Mouse (Mus musculus): ENCODE measurements at regions not wholly inside any gene's neighbourhood (a gene's known extent, or its start where the extent isn't known, plus 50 kb on each side); places are given as distances from the start of the nearest gene placed in this dataset.

DNA sequence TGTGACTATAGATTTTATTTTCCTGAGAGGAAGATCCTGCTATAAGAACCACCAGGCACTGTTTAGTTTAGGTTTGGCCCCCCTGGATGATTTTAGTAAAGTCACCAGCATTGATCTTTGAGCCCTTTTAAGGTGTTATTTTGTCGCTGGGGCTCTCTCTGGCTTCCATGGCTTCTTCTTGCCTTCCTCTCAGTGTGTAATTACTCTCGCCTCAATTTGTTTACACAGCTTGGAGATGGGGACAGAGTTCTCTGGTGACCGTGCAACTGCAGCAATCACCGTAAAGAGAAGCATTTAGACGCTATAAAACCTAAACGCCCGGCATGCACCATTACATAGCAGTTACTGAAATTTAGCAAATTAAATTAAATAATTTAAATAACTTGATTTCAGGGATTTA, 788.5 kb upstream of the Car8 start:
- no peak for TF ChIP-seq CTCF (IDR thresholded peaks at IDR 0.05; ENCODE audit: control insufficient read depth, insufficient read depth, insufficient replicate concordance, low read depth, low read length)
- TF ChIP-seq POLR2A (IDR thresholded peaks at IDR 0.05; ENCODE audit: control insufficient read depth, low read depth, low read length) = no peak

Measured in testis, adult 2 months (tissue).